Mouse (Mus musculus) kidney, embryonic 15.5 days (tissue): ENCODE measurements at regions not wholly inside any gene's neighbourhood (a gene's known extent, or its start where the extent isn't known, plus 50 kb on each side); places are given as distances from the start of the nearest gene placed in this dataset.

Source experiments
- ATAC-seq: fragments of 200-750 bp; cut with Nextera tagmentation; replicated peaks from 2 replicates; pipeline ENCODE4 v1.8.0; 2017; ENCODE audit warnings: moderate TSS enrichment; ENCODE audit not compliant: low FRiP score
- H3K27ac ChIP-seq: fragments of 300-500 bp; sonication (generic); 2 replicates; pipeline ENCODE4 v1.5.1; 2015; ENCODE audit warnings: mild to moderate bottlenecking, inconsistent platforms
- H3K27me3 ChIP-seq: fragments of 300-500 bp; sonication (generic); 2 replicates; pipeline ENCODE4 v1.6.1; 2015; ENCODE audit warnings: inconsistent platforms
- H3K36me3 ChIP-seq: fragments of 300-500 bp; sonication (generic); 2 replicates; pipeline ENCODE4 v1.6.1; 2015; ENCODE audit warnings: inconsistent platforms
- H3K4me1 ChIP-seq: fragments of 300-500 bp; sonication (generic); 2 replicates; pipeline ENCODE4 v1.6.1; 2015; ENCODE audit warnings: inconsistent platforms
- H3K4me2 ChIP-seq: fragments of 300-500 bp; sonication (generic); 2 replicates; pipeline ENCODE4 v1.6.1; 2015; ENCODE audit warnings: moderate library complexity, mild to moderate bottlenecking, inconsistent platforms
- H3K4me3 ChIP-seq: fragments of 300-500 bp; sonication (generic); replicated peaks from 2 replicates; pipeline ENCODE4 v1.5.1; 2015; ENCODE audit warnings: mild to moderate bottlenecking, inconsistent platforms
- H3K9ac ChIP-seq: fragments of 300-500 bp; sonication (generic); 2 replicates; pipeline ENCODE4 v1.6.1; 2015; ENCODE audit warnings: mild to moderate bottlenecking, inconsistent platforms
- H3K9me3 ChIP-seq: fragments of 300-500 bp; sonication (generic); replicated peaks from 2 replicates; pipeline ENCODE4 v1.6.1; 2016; ENCODE audit warnings: inconsistent platforms
- WGBS: fragments of 180-500 bp; shearing (Covaris S2); methylation state at CpG from one replicate; pipeline ENCODE4 v1.1.7; 2015; ENCODE audit warnings: mixed read lengths; 5-methylcytosine and 5-hydroxymethylcytosine counted together

- ATAC-seq, result no peak
- Histone ChIP-seq H3K27ac (no peak overlapping the region), H3K4me2 (no peak overlapping the region), H3K9me3 (no peaks in the 10 kb centered on the region), H3K27me3 (no peaks in the 10 kb centered on the region), H3K4me3 (no peak overlapping the region), H3K4me1 (no peaks in the 10 kb centered on the region), H3K36me3 (no peaks in the 10 kb centered on the region), H3K9ac (no peak overlapping the region)
Measured at GRCm38 (mm10) chr5:54741440-54741839, 743.1 kb downstream of the Stim2 start.

- Histone ChIP-seq H3K4me2 (no peak overlapping the region), H3K4me1 (no peaks in the 10 kb centered on the region), H3K36me3 (no peaks in the 10 kb centered on the region), H3K4me3 (no peak overlapping the region), H3K9me3 (no peaks in the 10 kb centered on the region), H3K9ac (no peak overlapping the region), H3K27me3 (no peaks in the 10 kb centered on the region), H3K27ac (no peak overlapping the region)
- no peak for ATAC-seq
- WGBS, result 76% methylated on average over 2 of the region's 2 CpGs
Measured at GRCm38 (mm10) chr5:54746973-54747372, 748.7 kb downstream of the Stim2 start.

DNA sequence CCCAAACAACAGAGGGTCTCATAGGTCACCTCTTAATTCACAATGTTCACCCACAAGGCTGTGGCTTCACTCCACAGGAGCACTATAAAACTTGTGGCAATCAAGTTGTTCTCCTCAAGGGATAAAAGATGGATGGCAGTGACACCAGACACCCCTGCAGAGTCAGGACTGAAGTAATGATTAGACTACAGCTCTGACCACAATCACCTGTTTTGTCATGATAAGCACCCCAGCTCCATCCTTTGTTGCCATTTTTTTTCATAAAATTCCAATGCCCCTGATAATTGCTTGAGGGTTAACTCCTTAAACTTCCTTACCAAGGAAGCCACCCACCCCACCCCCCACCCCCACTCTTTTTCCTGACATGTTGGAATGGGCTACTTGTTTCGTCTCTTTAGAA, 755.1 kb downstream of the Stim2 start:
- H3K4me3 ChIP-seq, result no peak overlapping the region
- no peak overlapping the region for H3K9ac ChIP-seq
- 46% methylated on average over 1 of the region's 1 CpGs for WGBS
- ATAC-seq, result no peak
- no peaks in the 10 kb centered on the region for H3K9me3 ChIP-seq
- no peaks in the 10 kb centered on the region for H3K4me1 ChIP-seq
- H3K27ac ChIP-seq, result no peak overlapping the region
- H3K27me3 ChIP-seq, result no peaks in the 10 kb centered on the region
- no peaks in the 10 kb centered on the region for H3K36me3 ChIP-seq
- no peak overlapping the region for H3K4me2 ChIP-seq

DNA sequence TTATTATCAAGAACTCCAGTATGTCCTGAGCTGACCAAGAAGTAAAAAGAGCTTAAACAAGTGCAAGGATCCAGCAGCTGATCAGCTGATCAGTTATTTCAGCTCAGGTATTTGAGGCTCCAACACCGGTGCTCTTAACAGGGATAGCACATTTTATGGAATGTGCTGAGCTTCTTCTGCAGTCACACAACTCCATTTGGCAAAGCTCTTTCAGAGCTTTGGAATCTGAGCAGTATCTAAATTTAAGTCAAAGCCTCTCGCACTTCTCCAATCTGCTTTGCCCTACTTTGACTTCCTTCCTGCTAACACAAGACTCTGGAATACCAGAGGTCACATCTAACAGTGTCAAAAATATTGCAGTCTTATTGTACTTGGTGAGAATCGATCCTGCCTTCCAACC, 761.4 kb downstream of the Stim2 start:
- H3K9me3 ChIP-seq, result no peaks in the 10 kb centered on the region
- H3K9ac ChIP-seq, result no peak overlapping the region
- no peak overlapping the region for H3K4me2 ChIP-seq
- no peaks in the 10 kb centered on the region for H3K4me1 ChIP-seq
- no peaks in the 10 kb centered on the region for H3K36me3 ChIP-seq
- H3K27me3 ChIP-seq, result no peaks in the 10 kb centered on the region
- no peak overlapping the region for H3K27ac ChIP-seq
- no peak for ATAC-seq
- WGBS, result 75% methylated on average over 3 of the region's 3 CpGs
- H3K4me3 ChIP-seq, result no peak overlapping the region

DNA sequence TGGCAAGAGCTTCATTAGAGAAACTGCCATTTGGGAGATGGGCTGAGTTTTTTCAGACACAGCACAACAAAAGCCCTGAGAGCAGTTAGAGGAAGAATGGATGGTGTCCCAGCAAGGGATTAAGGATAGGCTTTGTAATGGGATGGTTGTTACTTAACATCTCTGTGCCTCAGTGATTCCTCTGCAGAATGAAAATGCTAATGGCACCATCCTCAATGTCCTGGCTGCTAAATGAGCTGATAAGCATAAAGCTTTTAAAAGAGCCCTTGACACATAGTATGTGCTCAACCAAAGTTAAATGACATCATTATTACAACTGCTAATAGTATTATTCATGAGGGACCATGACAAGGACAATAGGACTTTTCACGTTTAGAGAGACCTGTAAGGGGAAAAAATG, 764.7 kb downstream of the Stim2 start:
- Histone ChIP-seq H3K27me3 (no peaks in the 10 kb centered on the region), H3K9ac (no peak overlapping the region), H3K36me3 (no peaks in the 10 kb centered on the region), H3K4me3 (no peak overlapping the region), H3K4me2 (no peak overlapping the region), H3K27ac (no peak overlapping the region), H3K4me1 (no peaks in the 10 kb centered on the region), H3K9me3 (no peaks in the 10 kb centered on the region)
- ATAC-seq, result no peak
- 50% methylated on average over 1 of the region's 1 CpGs for WGBS

DNA sequence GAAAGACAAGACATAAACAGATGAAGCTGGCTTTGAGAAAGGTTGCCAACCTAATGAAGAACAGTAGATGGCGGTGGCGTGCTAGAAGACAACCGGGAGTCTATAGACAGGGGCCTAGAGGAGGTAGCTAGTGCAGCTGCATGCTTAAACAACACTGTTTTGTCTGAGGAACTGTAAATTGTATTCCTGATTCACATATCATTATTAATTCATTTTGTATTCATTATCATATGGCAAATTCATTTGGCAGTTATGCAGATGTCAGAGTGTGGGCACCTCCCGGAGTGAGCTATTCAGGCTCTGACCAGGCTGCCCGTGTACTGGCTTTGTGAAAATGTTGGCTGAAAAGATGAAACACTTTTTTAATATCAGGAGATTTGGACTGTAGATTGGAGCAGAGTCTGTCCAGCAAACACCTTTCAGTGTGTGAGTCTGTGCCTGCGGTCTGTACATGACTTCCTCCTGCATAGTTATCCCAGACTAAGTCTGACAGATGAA, 798.7 kb downstream of the Stim2 start:
- Histone ChIP-seq H3K9me3 (no peaks in the 10 kb centered on the region), H3K4me2 (no peak overlapping the region), H3K27ac (no peak overlapping the region), H3K4me1 (no peaks in the 10 kb centered on the region), H3K4me3 (no peak overlapping the region), H3K36me3 (no peaks in the 10 kb centered on the region), H3K9ac (no peak overlapping the region), H3K27me3 (no peaks in the 10 kb centered on the region)
- peak; percentile 81; the same call in 1 of the 2 replicates for ATAC-seq
- 46% methylated on average over 6 of the region's 6 CpGs for WGBS

DNA sequence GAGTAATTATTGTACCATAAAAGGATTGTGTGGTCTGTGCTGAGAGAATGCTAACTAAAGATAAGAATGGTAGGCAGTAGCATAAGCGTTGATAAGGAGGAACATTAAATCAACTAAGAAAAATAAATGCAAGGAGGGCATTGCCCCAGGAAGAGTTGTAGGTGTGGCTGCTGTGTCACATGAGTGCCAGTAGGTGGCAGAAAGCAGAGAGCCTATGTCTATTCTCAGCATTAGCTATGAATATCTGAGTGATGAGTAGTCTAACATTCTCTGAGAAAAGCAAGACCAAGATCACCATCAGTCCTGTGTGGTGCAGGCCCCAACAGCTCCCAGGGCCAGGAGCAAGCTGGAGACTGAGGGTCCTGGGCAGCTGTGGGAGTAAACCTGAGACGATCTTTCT, 828.8 kb downstream of the Stim2 start:
- Histone ChIP-seq H3K4me3 (no peak overlapping the region), H3K4me2 (no peak overlapping the region), H3K36me3 (no peaks in the 10 kb centered on the region), H3K27me3 (no peaks in the 10 kb centered on the region), H3K9me3 (no peaks in the 10 kb centered on the region), H3K27ac (no peak overlapping the region), H3K4me1 (no peaks in the 10 kb centered on the region), H3K9ac (no peak overlapping the region)
- ATAC-seq, result no peak
- 90% methylated on average over 2 of the region's 2 CpGs for WGBS
